Mouse (Mus musculus): ENCODE results near the gene Daam1. TPM values are rescaled to one million over a fixed set of nuclear protein-coding genes. Genes with fewer than 3 reads are reported as not detected.

Gene Daam1
- polyA plus RNA-seq, 1 experiment from 2014 or later, result 7.7 TPM

- 56% methylated on average over 4 of the region's 4 CpGs for WGBS
- ATAC-seq, result peak; percentile 92
- H3K4me3 ChIP-seq (ENCODE audit: low read length), result no peak overlapping the region
- H3K9me3 ChIP-seq (ENCODE audit: control insufficient read depth, low read length), result no peaks in the 10 kb centered on the region
- H3K4me2 ChIP-seq (ENCODE audit: low read depth, low read length), result no peak overlapping the region
- peaks cover 21% of the 10 kb centered on the region for H3K4me1 ChIP-seq (ENCODE audit: control insufficient read depth, insufficient read depth, low read length)
- H3K27me3 ChIP-seq (replicated peaks; ENCODE audit: control insufficient read depth, insufficient read depth, low read length), result no peaks in the 10 kb centered on the region
- no peaks in the 10 kb centered on the region for H3K36me3 ChIP-seq (ENCODE audit: control insufficient read depth, insufficient read depth, low read length)
- no peak overlapping the region for H3K9ac ChIP-seq (ENCODE audit: low read depth, low read length)
- peak overlapping the region; percentile 49; the same call in 1 of the 2 replicates for H3K27ac ChIP-seq (ENCODE audit: low read length)
Measured at GRCm38 (mm10) chr12:71904310-71904709, 73.4 kb downstream of the Daam1 start.

GRCm38 (mm10) chr12:71904926-71905325 is 74.0 kb downstream of the Daam1 start:
- 85% methylated on average over 4 of the region's 4 CpGs for WGBS
- peaks cover 20% of the 10 kb centered on the region for H3K4me1 ChIP-seq (ENCODE audit: control insufficient read depth, insufficient read depth, low read length)
- no peak overlapping the region for H3K4me3 ChIP-seq (ENCODE audit: low read length)
- H3K36me3 ChIP-seq (ENCODE audit: control insufficient read depth, insufficient read depth, low read length), result no peaks in the 10 kb centered on the region
- H3K9me3 ChIP-seq (ENCODE audit: control insufficient read depth, low read length), result no peaks in the 10 kb centered on the region
- H3K27me3 ChIP-seq (replicated peaks; ENCODE audit: control insufficient read depth, insufficient read depth, low read length), result no peaks in the 10 kb centered on the region
- H3K9ac ChIP-seq (ENCODE audit: low read depth, low read length), result no peak overlapping the region
- no peak overlapping the region for H3K27ac ChIP-seq (ENCODE audit: low read length)
- no peak for ATAC-seq
- H3K4me2 ChIP-seq (ENCODE audit: low read depth, low read length), result no peak overlapping the region

- WGBS, result 77% methylated on average over 13 of the region's 13 CpGs
- H3K4me2 ChIP-seq (ENCODE audit: low read depth, low read length), result no peak overlapping the region
- H3K4me3 ChIP-seq (ENCODE audit: low read length), result no peak overlapping the region
- H3K4me1 ChIP-seq (ENCODE audit: control insufficient read depth, insufficient read depth, low read length), result peaks cover 20% of the 10 kb centered on the region
- H3K27me3 ChIP-seq (replicated peaks; ENCODE audit: control insufficient read depth, insufficient read depth, low read length), result no peaks in the 10 kb centered on the region
- H3K9me3 ChIP-seq (ENCODE audit: control insufficient read depth, low read length), result no peaks in the 10 kb centered on the region
- peak overlapping the region; percentile 50 for H3K27ac ChIP-seq (ENCODE audit: low read length)
- ATAC-seq, result no peak
- no peaks in the 10 kb centered on the region for H3K36me3 ChIP-seq (ENCODE audit: control insufficient read depth, insufficient read depth, low read length)
- no peak overlapping the region for H3K9ac ChIP-seq (ENCODE audit: low read depth, low read length)
Measured at GRCm38 (mm10) chr12:71905640-71906320, 74.9 kb downstream of the Daam1 start.

GRCm38 (mm10) chr12:71906582-71907267 is 75.8 kb downstream of the Daam1 start:
- Histone ChIP-seq H3K36me3 (ENCODE audit: control insufficient read depth, insufficient read depth, low read length) (no peaks in the 10 kb centered on the region), H3K4me1 (ENCODE audit: control insufficient read depth, insufficient read depth, low read length) (peaks cover 20% of the 10 kb centered on the region), H3K4me3 (ENCODE audit: low read length) (no peak overlapping the region), H3K4me2 (ENCODE audit: low read depth, low read length) (no peak overlapping the region), H3K9me3 (ENCODE audit: control insufficient read depth, low read length) (no peaks in the 10 kb centered on the region), H3K9ac (ENCODE audit: low read depth, low read length) (no peak overlapping the region), H3K27me3 (replicated peaks; ENCODE audit: control insufficient read depth, insufficient read depth, low read length) (no peaks in the 10 kb centered on the region), H3K27ac (ENCODE audit: low read length) (peak overlapping the region; percentile 50; the same call in 1 of the 2 replicates)
- ATAC-seq, result no peak; the same call in 1 of the 2 replicates
- 87% methylated on average over 12 of the region's 12 CpGs for WGBS

- Histone ChIP-seq H3K27ac (ENCODE audit: low read length) (no peak overlapping the region), H3K27me3 (replicated peaks; ENCODE audit: control insufficient read depth, insufficient read depth, low read length) (no peaks in the 10 kb centered on the region), H3K4me2 (ENCODE audit: low read depth, low read length) (no peak overlapping the region), H3K4me1 (ENCODE audit: control insufficient read depth, insufficient read depth, low read length) (peaks cover 24% of the 10 kb centered on the region), H3K9ac (ENCODE audit: low read depth, low read length) (no peak overlapping the region), H3K36me3 (ENCODE audit: control insufficient read depth, insufficient read depth, low read length) (no peaks in the 10 kb centered on the region), H3K4me3 (ENCODE audit: low read length) (no peak overlapping the region), H3K9me3 (ENCODE audit: control insufficient read depth, low read length) (no peaks in the 10 kb centered on the region)
- WGBS, result 95% methylated on average over 5 of the region's 5 CpGs
- no peak for ATAC-seq
Measured at GRCm38 (mm10) chr12:71908984-71909383, 78.1 kb downstream of the Daam1 start.

GRCm38 (mm10) chr12:71910246-71910645 is 79.4 kb downstream of the Daam1 start:
- Histone ChIP-seq H3K4me3 (ENCODE audit: low read length) (no peak overlapping the region), H3K9ac (ENCODE audit: low read depth, low read length) (no peak overlapping the region), H3K4me1 (ENCODE audit: control insufficient read depth, insufficient read depth, low read length) (peaks cover 18% of the 10 kb centered on the region), H3K36me3 (ENCODE audit: control insufficient read depth, insufficient read depth, low read length) (no peaks in the 10 kb centered on the region), H3K4me2 (ENCODE audit: low read depth, low read length) (no peak overlapping the region), H3K27me3 (replicated peaks; ENCODE audit: control insufficient read depth, insufficient read depth, low read length) (no peaks in the 10 kb centered on the region), H3K27ac (ENCODE audit: low read length) (no peak overlapping the region), H3K9me3 (ENCODE audit: control insufficient read depth, low read length) (no peaks in the 10 kb centered on the region)
- 55% methylated on average over 7 of the region's 7 CpGs for WGBS
- ATAC-seq, result no peak

GRCm38 (mm10) chr12:71912262-71912661 is 81.4 kb downstream of the Daam1 start:
- Histone ChIP-seq H3K4me1 (ENCODE audit: control insufficient read depth, insufficient read depth, low read length) (peaks cover 5% of the 10 kb centered on the region; the same call in 1 of the 2 replicates), H3K27me3 (replicated peaks; ENCODE audit: control insufficient read depth, insufficient read depth, low read length) (no peaks in the 10 kb centered on the region), H3K4me2 (ENCODE audit: low read depth, low read length) (no peak overlapping the region), H3K27ac (ENCODE audit: low read length) (no peak overlapping the region), H3K9ac (ENCODE audit: low read depth, low read length) (no peak overlapping the region), H3K36me3 (ENCODE audit: control insufficient read depth, insufficient read depth, low read length) (peaks cover 9% of the 10 kb centered on the region; the same call in 1 of the 2 replicates), H3K9me3 (ENCODE audit: control insufficient read depth, low read length) (no peaks in the 10 kb centered on the region), H3K4me3 (ENCODE audit: low read length) (no peak overlapping the region)
- no peak for ATAC-seq
- whole genome bisulfite sequencing, result 84% methylated on average over 1 of the region's 1 CpGs

GRCm38 (mm10) chr12:71919156-71919555 is 88.3 kb downstream of the Daam1 start:
- no peak overlapping the region for H3K4me3 ChIP-seq (ENCODE audit: low read length)
- H3K27ac ChIP-seq (ENCODE audit: low read length), result no peak overlapping the region
- no peak overlapping the region for H3K4me2 ChIP-seq (ENCODE audit: low read depth, low read length)
- no peak for ATAC-seq
- no peaks in the 10 kb centered on the region for H3K9me3 ChIP-seq (ENCODE audit: control insufficient read depth, low read length)
- no peak overlapping the region for H3K9ac ChIP-seq (ENCODE audit: low read depth, low read length)
- H3K4me1 ChIP-seq (ENCODE audit: control insufficient read depth, insufficient read depth, low read length), result no peaks in the 10 kb centered on the region
- H3K36me3 ChIP-seq (ENCODE audit: control insufficient read depth, insufficient read depth, low read length), result peaks cover 9% of the 10 kb centered on the region; the same call in 1 of the 2 replicates
- H3K27me3 ChIP-seq (replicated peaks; ENCODE audit: control insufficient read depth, insufficient read depth, low read length), result no peaks in the 10 kb centered on the region
- 42% methylated on average over 4 of the region's 4 CpGs for WGBS

- H3K27ac ChIP-seq (ENCODE audit: low read length), result no peak overlapping the region
- no peaks in the 10 kb centered on the region for H3K9me3 ChIP-seq (ENCODE audit: control insufficient read depth, low read length)
- WGBS, result 74% methylated on average over 3 of the region's 3 CpGs
- H3K9ac ChIP-seq (ENCODE audit: low read depth, low read length), result no peak overlapping the region
- H3K4me3 ChIP-seq (ENCODE audit: low read length), result no peak overlapping the region
- no peak overlapping the region for H3K4me2 ChIP-seq (ENCODE audit: low read depth, low read length)
- H3K36me3 ChIP-seq (ENCODE audit: control insufficient read depth, insufficient read depth, low read length), result peaks cover 9% of the 10 kb centered on the region; the same call in 1 of the 2 replicates
- no peak for ATAC-seq
- no peaks in the 10 kb centered on the region for H3K4me1 ChIP-seq (ENCODE audit: control insufficient read depth, insufficient read depth, low read length)
- no peaks in the 10 kb centered on the region for H3K27me3 ChIP-seq (replicated peaks; ENCODE audit: control insufficient read depth, insufficient read depth, low read length)
Measured at GRCm38 (mm10) chr12:71919962-71920361, 89.1 kb downstream of the Daam1 start.

Measured in intestine, embryonic 16.5 days (tissue).